Mouse (Mus musculus) intestine, postnatal 0 days (tissue): ENCODE measurements at regions not wholly inside any gene's neighbourhood (a gene's known extent, or its start where the extent isn't known, plus 50 kb on each side); places are given as distances from the start of the nearest gene placed in this dataset.

Source experiments
- ATAC-seq: fragments of 200-750 bp; cut with Nextera tagmentation; 2 replicates; pipeline ENCODE4 v1.8.0; 2017; ENCODE audit warnings: mild to moderate bottlenecking, moderate TSS enrichment, moderate library complexity
- H3K27ac ChIP-seq: fragments of 300-500 bp; sonication (generic); 2 replicates; pipeline ENCODE4 v1.5.1; 2014; ENCODE audit warnings: mild to moderate bottlenecking, low read depth, low read length, moderate library complexity
- H3K27me3 ChIP-seq: fragments of 300-500 bp; sonication (generic); replicated peaks from 2 replicates; pipeline ENCODE4 v1.6.1; 2014; ENCODE audit warnings: low read length, mixed read lengths; ENCODE audit not compliant: control insufficient read depth, insufficient read depth
- H3K36me3 ChIP-seq: fragments of 300-500 bp; sonication (generic); 2 replicates; pipeline ENCODE4 v1.6.1; 2014; ENCODE audit warnings: mild to moderate bottlenecking, moderate library complexity; ENCODE audit not compliant: control insufficient read depth, insufficient read depth
- H3K4me1 ChIP-seq: fragments of 300-500 bp; sonication (generic); replicated peaks from 2 replicates; pipeline ENCODE4 v1.6.1; 2014; ENCODE audit warnings: antibody characterized with exemption, low read length, mixed read lengths; ENCODE audit not compliant: control insufficient read depth, insufficient read depth
- H3K4me2 ChIP-seq: fragments of 300-500 bp; sonication (generic); replicated peaks from 2 replicates; pipeline ENCODE4 v1.6.1; 2014; ENCODE audit warnings: low read depth, mild to moderate bottlenecking, moderate library complexity
- H3K4me3 ChIP-seq: fragments of 300-500 bp; sonication (generic); 2 replicates; pipeline ENCODE4 v1.5.1; 2014; ENCODE audit warnings: low read depth, low read length
- H3K9ac ChIP-seq: fragments of 300-500 bp; sonication (generic); 2 replicates; pipeline ENCODE4 v1.6.1; 2014; ENCODE audit warnings: mild to moderate bottlenecking, low read depth, low read length
- H3K9me3 ChIP-seq: fragments of 300-500 bp; sonication (generic); 2 replicates; pipeline ENCODE4 v1.6.1; 2016; ENCODE audit warnings: mixed run types; ENCODE audit not compliant: control insufficient read depth
- CTCF ChIP-seq: sonication (generic); IDR thresholded peaks from 2 replicates; pipeline ENCODE4 v1.5.1; 2016; ENCODE audit warnings: low read depth, mild to moderate bottlenecking, control low read depth, antibody characterized with exemption, moderate library complexity
- WGBS: fragments of 180-500 bp; shearing (Covaris S2); extraction: QIAGEN DNeasy Blood & Tissue Kit; methylation state at CpG from one replicate; pipeline ENCODE4 v1.1.7; 2014; 5-methylcytosine and 5-hydroxymethylcytosine counted together

- WGBS = 84% methylated on average over 10 of the region's 10 CpGs
- no peaks in the 10 kb centered on the region for H3K36me3 ChIP-seq
- H3K4me2 ChIP-seq = no peak overlapping the region
- no peaks in the 10 kb centered on the region; the same call in 1 of the 2 replicates for H3K4me1 ChIP-seq
- H3K4me3 ChIP-seq = no peak overlapping the region
- ATAC-seq = no peak
- H3K27me3 ChIP-seq = no peaks in the 10 kb centered on the region
- H3K9me3 ChIP-seq = no peaks in the 10 kb centered on the region
- TF ChIP-seq CTCF = no peak
- H3K9ac ChIP-seq = no peak overlapping the region
- no peak overlapping the region for H3K27ac ChIP-seq
Observed at GRCm38 (mm10) chr13:55899501-55900189, 63.7 kb upstream of the Pitx1 start.

GRCm38 (mm10) chr13:55898999-55899398 is 63.0 kb upstream of the Pitx1 start:
- no peaks in the 10 kb centered on the region for H3K9me3 ChIP-seq
- no peak for TF ChIP-seq CTCF
- no peak overlapping the region for H3K4me3 ChIP-seq
- H3K27me3 ChIP-seq = no peaks in the 10 kb centered on the region
- H3K27ac ChIP-seq = no peak overlapping the region
- no peak for ATAC-seq
- WGBS = 45% methylated on average over 8 of the region's 8 CpGs
- no peak overlapping the region for H3K9ac ChIP-seq
- H3K36me3 ChIP-seq = no peaks in the 10 kb centered on the region
- H3K4me1 ChIP-seq = no peaks in the 10 kb centered on the region; the same call in 1 of the 2 replicates
- no peak overlapping the region for H3K4me2 ChIP-seq

GRCm38 (mm10) chr13:55898257-55898950 is 62.4 kb upstream of the Pitx1 start:
- Histone ChIP-seq H3K4me2 (no peak overlapping the region), H3K27ac (no peak overlapping the region), H3K9me3 (no peaks in the 10 kb centered on the region), H3K9ac (no peak overlapping the region), H3K27me3 (no peaks in the 10 kb centered on the region), H3K36me3 (no peaks in the 10 kb centered on the region), H3K4me1 (no peaks in the 10 kb centered on the region; the same call in 1 of the 2 replicates), H3K4me3 (no peak overlapping the region)
- ATAC-seq = no peak
- no peak for TF ChIP-seq CTCF
- 93% methylated on average over 17 of the region's 17 CpGs for WGBS

GRCm38 (mm10) chr13:55895505-55895904 is 59.5 kb upstream of the Pitx1 start:
- 57% methylated on average over 5 of the region's 5 CpGs for WGBS
- TF ChIP-seq CTCF = no peak
- peak; percentile 80 for ATAC-seq

GRCm38 (mm10) chr13:55893154-55894018 is 57.4 kb upstream of the Pitx1 start:
- 77% methylated on average over 25 of the region's 25 CpGs for WGBS
- Histone ChIP-seq H3K4me1 (no peaks in the 10 kb centered on the region; the same call in 1 of the 2 replicates), H3K36me3 (no peaks in the 10 kb centered on the region), H3K4me3 (no peak overlapping the region), H3K9me3 (no peaks in the 10 kb centered on the region), H3K9ac (no peak overlapping the region), H3K27me3 (no peaks in the 10 kb centered on the region), H3K4me2 (no peak overlapping the region), H3K27ac (no peak overlapping the region)
- ATAC-seq = no peak
- no peak for TF ChIP-seq CTCF

More at GRCm38 (mm10) chr13:55895505-55895904, 59.5 kb upstream of the Pitx1 start:
- H3K4me2 ChIP-seq = no peak overlapping the region
- no peaks in the 10 kb centered on the region; the same call in 1 of the 2 replicates for H3K4me1 ChIP-seq
- no peak overlapping the region for H3K9ac ChIP-seq
- H3K9me3 ChIP-seq = no peaks in the 10 kb centered on the region
- H3K27me3 ChIP-seq = no peaks in the 10 kb centered on the region
- H3K27ac ChIP-seq = no peak overlapping the region
- H3K4me3 ChIP-seq = no peak overlapping the region
- no peaks in the 10 kb centered on the region for H3K36me3 ChIP-seq

GRCm38 (mm10) chr13:55892250-55892649 is 56.3 kb upstream of the Pitx1 start:
- Histone ChIP-seq H3K27ac (no peak overlapping the region), H3K27me3 (no peaks in the 10 kb centered on the region), H3K9ac (no peak overlapping the region), H3K36me3 (no peaks in the 10 kb centered on the region), H3K9me3 (no peaks in the 10 kb centered on the region), H3K4me1 (peaks cover under 1% of the 10 kb centered on the region; the same call in 1 of the 2 replicates), H3K4me3 (no peak overlapping the region), H3K4me2 (no peak overlapping the region)
- no peak for TF ChIP-seq CTCF
- WGBS = 89% methylated on average over 3 of the region's 3 CpGs
- no peak for ATAC-seq
